Mouse (Mus musculus): ENCODE data around the gene Ranbp17.

Ranbp17 gene

GRCm38 (mm10) chr11:33195531-33196446 lies 317.8 kb downstream of the Ranbp17 start:
- DNase-seq: no peak

- no peak for DNase-seq
These were observed 318.5 kb downstream of the Ranbp17 start for GRCm38 (mm10) chr11:33195061-33195460.

GRCm38 (mm10) chr11:33193695-33194094 lies 319.9 kb downstream of the Ranbp17 start:
- DNase-seq: no peak

GRCm38 (mm10) chr11:33181804-33182203 lies 331.7 kb downstream of the Ranbp17 start:
- no peak for DNase-seq

- no peak for DNase-seq
These were observed 332.8 kb downstream of the Ranbp17 start for GRCm38 (mm10) chr11:33180701-33181116.

- no peak for DNase-seq
These were observed 333.7 kb downstream of the Ranbp17 start for GRCm38 (mm10) chr11:33179802-33180201.

GRCm38 (mm10) chr11:33176525-33177245 lies 336.9 kb downstream of the Ranbp17 start:
- peak in 1 of 2 experiments; percentile 50 for DNase-seq

GRCm38 (mm10) chr11:33175768-33176167 lies 337.8 kb downstream of the Ranbp17 start:
- DNase-seq: no peak

- DNase-seq: peak in 1 of 2 experiments; percentile 65
These were observed 343.1 kb downstream of the Ranbp17 start for GRCm38 (mm10) chr11:33170489-33170888.

- peak; percentile 99 to 100 for DNase-seq
These were observed 350.5 kb downstream of the Ranbp17 start, which contains the start of gene Npm1 for GRCm38 (mm10) chr11:33162998-33163506. Gene Npm1 (minus strand): TSS chr11:33163206.

GRCm38 (mm10) chr11:33162211-33162997 lies 351.1 kb downstream of the Ranbp17 start:
- DNase-seq: peak; percentile 78 to 82

Measured in lung, postnatal 4 days (tissue).